Mouse (Mus musculus): ENCODE measurements around the gene Mbd5.

- TF ChIP-seq CTCF (IDR thresholded peaks at IDR 0.05; ENCODE audit: extremely low read depth, insufficient read depth, low read length): no peak
- no peak for TF ChIP-seq POLR2A (IDR thresholded peaks at IDR 0.05; ENCODE audit: extremely low read depth, insufficient read depth, low read length)
Observed at GRCm38 (mm10) chr2:49090771-49091170, 141.5 kb downstream of the Mbd5 start.
